Mouse (Mus musculus): ENCODE measurements around the gene Wdr90. TPM values are rescaled to one million over a fixed set of nuclear protein-coding genes. Genes with fewer than 3 reads are reported as not detected.
"Not testable (repeated sequence)": the region's sequence is repeated elsewhere in the genome, so short reads cannot be mapped to it uniquely, and the experiment has no call there.

The Wdr90 gene
- polyA plus RNA-seq, 1 experiment from 2014 or later = 30.0 TPM

DNA sequence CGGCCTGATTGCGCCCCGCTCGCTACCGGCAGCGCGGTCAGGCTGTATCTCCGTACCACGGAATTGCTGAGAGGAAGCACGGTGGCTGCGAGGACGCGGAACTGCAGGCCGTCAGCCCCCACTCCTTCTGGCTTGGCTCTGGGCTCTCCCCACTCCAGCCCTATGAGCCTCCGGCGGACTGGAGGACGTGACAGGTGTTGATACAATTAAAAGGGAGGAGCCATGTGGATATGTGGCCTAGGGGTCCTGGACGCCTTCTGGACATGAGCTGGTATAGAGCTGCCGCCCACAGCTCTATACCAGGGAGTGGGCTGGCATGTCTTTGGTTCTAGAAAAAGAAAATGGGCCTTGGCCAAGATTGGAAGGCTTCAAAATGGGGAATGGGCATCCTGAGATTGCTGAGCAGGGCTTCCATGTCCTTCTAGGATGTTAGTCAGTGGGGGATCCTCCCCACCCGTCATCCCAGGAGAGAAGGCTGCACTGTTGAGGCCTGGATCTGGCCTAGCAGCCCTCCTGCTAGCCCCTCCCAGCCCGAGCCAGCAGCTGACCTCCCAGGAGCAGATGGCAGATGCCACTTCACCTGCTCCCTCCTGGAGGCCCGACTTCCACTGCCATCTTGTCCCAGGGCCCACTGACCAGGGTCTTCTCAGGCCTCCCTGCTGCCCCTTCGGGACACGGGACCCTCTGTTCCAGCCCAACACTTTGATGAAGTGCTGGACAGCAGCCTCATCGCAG is 51.5 kb downstream of the Wdr90 start:
- H3K4me3 ChIP-seq = peak overlapping the region; percentile 71
- H3K9me3 ChIP-seq = no peaks in the 10 kb centered on the region
- peak overlapping the region; percentile 77 for H3K9ac ChIP-seq
- WGBS = 11% methylated on average over 25 of the region's 25 CpGs
- H3K36me3 ChIP-seq = no peaks in the 10 kb centered on the region
- peak overlapping the region; percentile 97 for H3K4me2 ChIP-seq
- peaks cover 21% of the 10 kb centered on the region for H3K4me1 ChIP-seq
- no peak for ATAC-seq (ENCODE audit: insufficient number of reproducible peaks, insufficient read depth, low FRiP score, low TSS enrichment, low read depth)
- H3K27me3 ChIP-seq = peaks cover 58% of the 10 kb centered on the region
- no peak overlapping the region for H3K27ac ChIP-seq

DNA sequence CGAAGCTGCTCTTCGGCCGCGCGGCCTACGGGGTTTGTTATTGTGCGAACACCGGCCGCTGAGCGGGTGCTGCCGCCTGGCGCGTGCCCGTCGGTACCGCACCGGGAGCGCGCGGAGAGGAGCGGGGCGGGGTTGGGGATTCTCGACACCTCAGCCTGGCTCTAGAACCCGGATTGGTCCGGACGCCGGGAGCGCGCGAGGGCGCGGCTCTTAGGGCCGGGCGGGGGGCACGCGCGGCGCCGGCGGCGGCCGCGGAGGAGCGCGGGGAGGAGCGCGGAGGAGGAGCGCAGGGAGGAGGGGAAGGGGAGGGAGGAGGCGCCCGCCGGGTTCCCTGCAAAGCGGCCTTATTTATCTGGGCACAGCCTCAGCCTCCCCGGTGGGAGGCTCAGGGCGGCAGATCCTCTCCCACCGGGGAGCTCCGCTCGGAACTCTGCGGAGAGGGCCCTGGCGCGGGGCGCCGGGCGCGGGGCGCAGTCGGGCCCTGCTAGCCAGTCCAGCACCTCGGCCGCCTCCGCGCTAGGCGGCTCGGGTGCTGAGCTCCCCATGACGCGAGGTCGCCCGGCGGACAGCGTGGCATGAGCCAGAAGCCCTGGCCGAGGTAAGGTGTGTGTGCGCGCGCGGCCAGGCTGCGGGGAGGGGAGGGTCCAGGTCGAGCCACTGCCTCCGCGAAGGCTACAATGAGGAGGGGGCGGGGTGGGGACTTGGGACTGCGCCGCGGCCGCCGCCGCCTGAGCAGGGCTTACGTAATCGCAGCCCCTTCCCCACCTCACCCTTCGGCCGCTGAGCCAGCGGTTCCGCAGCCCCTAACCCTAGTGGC is 52.3 kb downstream of the Wdr90 start, which contains the start of gene Fbxl16:
Gene Fbxl16, plus strand, starts transcription at position 297 of the 817 bp plus-strand sequence.
- Histone ChIP-seq H3K9me3 (no peaks in the 10 kb centered on the region), H3K9ac (peak within 1 kb of the TSS; percentile 77), H3K36me3 (no peaks in the 10 kb centered on the region), H3K4me1 (peaks cover 21% of the 10 kb centered on the region), H3K27ac (peak within 1 kb of the TSS; percentile 39; the same call in 1 of the 2 replicates), H3K4me3 (peak within 1 kb of the TSS; percentile 71), H3K27me3 (peaks cover 59% of the 10 kb centered on the region), H3K4me2 (peak within 1 kb of the TSS; percentile 97)
- ATAC-seq (ENCODE audit: insufficient number of reproducible peaks, insufficient read depth, low FRiP score, low TSS enrichment, low read depth) = peak; percentile 75
- under 1% methylated on average over 93 of the region's 100 CpGs for WGBS

DNA sequence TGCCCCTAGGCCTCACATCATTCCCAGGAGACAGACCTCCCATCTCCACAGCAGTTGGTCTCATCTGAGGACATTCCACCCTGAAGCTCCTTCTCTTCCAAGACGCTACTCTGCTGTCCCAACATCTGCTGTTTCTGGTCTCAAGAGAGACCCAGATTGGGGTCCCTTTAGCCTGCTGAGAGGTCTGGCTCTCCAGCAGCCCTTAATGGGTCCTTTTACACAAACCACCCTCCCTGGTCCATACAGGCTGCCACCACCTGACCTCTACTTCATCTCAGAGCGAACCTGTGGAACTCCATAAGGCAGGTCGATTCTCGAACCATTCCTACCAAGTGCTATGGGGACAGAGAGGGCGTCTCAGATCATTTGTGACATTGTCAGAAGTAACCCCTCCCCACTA is 53.3 kb downstream of the Wdr90 start:
- Histone ChIP-seq H3K4me1 (peaks cover 16% of the 10 kb centered on the region), H3K4me3 (peak overlapping the region; percentile 71; the same call in 1 of the 2 replicates), H3K9me3 (no peaks in the 10 kb centered on the region), H3K9ac (no peak overlapping the region), H3K4me2 (peak overlapping the region; percentile 97), H3K27ac (no peak overlapping the region), H3K27me3 (peaks cover 60% of the 10 kb centered on the region), H3K36me3 (no peaks in the 10 kb centered on the region)
- 34% methylated on average over 5 of the region's 5 CpGs for WGBS
- ATAC-seq (ENCODE audit: insufficient number of reproducible peaks, insufficient read depth, low FRiP score, low TSS enrichment, low read depth) = no peak

DNA sequence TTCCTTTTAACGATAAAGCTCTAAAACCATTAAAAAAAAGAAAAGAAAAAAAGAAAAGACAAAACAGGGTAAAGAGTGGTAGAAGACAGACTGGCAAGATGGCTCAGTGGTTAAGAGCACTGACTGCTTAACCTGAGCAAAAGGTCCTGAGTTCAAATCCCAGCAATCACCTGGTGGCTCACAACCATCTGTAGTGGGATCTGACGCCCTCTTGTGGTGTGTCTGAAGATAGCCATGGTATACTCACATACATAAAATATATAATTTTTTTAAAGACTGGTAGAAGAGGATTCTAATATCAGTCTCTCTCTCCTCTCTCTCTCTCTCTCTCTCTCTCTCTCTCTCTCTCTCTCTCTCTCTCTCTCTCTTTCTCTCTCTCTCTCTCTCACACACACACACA is 53.8 kb downstream of the Wdr90 start:
- Histone ChIP-seq H3K4me1 (peaks cover 14% of the 10 kb centered on the region), H3K27me3 (peaks cover 60% of the 10 kb centered on the region)
- 52% methylated on average over 2 of the region's 2 CpGs for WGBS
- H3K27ac ChIP-seq; H3K4me3 ChIP-seq; H3K9me3 ChIP-seq; H3K36me3 ChIP-seq; H3K9ac ChIP-seq; ATAC-seq (ENCODE audit: insufficient number of reproducible peaks, insufficient read depth, low FRiP score, low TSS enrichment, low read depth); H3K4me2 ChIP-seq: not testable (repeated sequence)

DNA sequence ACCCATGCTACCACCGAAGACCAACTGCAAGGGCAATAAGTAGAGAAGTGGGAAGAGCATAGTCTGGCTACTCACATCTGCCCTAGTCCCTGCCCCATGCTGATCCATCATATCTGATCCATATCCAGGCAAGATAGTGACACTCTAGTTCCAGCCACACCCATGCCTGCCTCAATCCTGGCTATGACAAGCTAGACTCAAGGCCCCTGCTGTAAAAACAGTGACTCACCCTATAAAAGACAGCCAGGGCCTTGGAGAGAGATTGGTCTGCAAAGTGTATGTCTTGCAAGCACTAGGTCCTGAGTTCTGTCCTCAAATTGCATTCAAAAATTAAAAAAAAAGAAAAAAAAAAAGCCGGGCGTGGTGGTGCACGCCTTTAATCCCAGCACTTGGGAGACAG is 54.8 kb downstream of the Wdr90 start:
- Histone ChIP-seq H3K27me3 (peaks cover 58% of the 10 kb centered on the region), H3K9ac (no peak overlapping the region), H3K27ac (no peak overlapping the region), H3K4me2 (no peak overlapping the region), H3K4me3 (no peak overlapping the region), H3K4me1 (peaks cover 14% of the 10 kb centered on the region), H3K9me3 (no peaks in the 10 kb centered on the region), H3K36me3 (no peaks in the 10 kb centered on the region)
- WGBS = 84% methylated on average over 4 of the region's 4 CpGs
- no peak for ATAC-seq (ENCODE audit: insufficient number of reproducible peaks, insufficient read depth, low FRiP score, low TSS enrichment, low read depth)

DNA sequence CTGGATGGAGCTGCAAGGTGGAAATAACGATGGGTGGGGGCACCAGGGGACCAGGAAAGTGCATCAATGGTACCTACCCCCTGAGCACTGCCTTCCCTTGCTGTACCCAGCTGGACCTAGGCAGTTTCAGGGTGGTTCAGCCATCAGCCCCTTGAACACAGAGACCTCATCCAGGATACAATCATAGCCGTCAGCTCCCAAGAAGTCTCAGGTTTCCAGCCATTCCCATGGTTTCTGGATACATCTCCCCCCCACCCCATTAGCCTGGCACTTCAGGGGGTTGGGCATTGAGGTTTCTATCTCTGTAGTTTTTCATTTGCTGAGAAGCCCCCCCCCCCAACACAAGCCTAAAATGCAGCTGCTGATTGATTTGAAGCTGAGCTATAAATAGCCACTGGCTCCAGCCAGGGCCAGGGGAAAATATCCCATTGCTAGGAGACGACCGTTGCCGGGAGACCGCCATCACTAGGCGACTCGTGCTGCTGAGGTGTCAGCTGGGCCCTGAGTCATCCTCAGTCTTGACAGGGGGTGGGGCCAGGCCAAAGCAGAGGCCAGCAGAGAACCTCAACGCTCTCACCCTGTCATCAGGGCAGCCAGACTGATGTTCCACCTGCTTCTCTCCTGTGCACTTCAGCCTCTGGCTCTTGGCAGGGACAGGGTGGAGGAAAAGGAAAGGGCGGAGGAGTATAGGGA is 58.3 kb downstream of the Wdr90 start:
- 14% methylated on average over 10 of the region's 10 CpGs for WGBS
- Histone ChIP-seq H3K27me3 (peaks cover 30% of the 10 kb centered on the region), H3K4me1 (no peaks in the 10 kb centered on the region), H3K27ac (no peak overlapping the region), H3K9me3 (no peaks in the 10 kb centered on the region), H3K4me3 (no peak overlapping the region), H3K4me2 (no peak overlapping the region), H3K9ac (peak overlapping the region; percentile 40; the same call in 1 of the 2 replicates), H3K36me3 (no peaks in the 10 kb centered on the region)
- ATAC-seq (ENCODE audit: insufficient number of reproducible peaks, insufficient read depth, low FRiP score, low TSS enrichment, low read depth) = no peak

DNA sequence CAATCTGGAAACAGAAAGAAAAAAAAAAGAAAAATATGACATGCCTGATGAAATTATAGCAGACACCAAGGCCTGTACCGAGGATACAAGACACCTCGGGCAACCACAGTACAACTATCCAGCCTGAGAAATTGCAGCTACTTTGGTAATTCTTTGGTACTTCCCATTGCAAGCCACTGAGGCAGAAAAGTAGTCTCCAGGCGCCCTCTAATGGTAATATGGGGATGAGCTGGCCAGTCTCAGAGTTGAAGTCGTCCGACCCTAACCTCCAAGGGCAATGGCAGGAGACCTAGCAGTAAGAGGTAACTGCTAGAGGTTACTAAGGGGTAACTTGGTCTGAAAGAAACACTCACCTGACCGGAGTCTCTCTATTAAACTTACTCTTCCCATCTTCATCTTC is 60.3 kb downstream of the Wdr90 start:
- H3K36me3 ChIP-seq = no peaks in the 10 kb centered on the region
- ATAC-seq (ENCODE audit: insufficient number of reproducible peaks, insufficient read depth, low FRiP score, low TSS enrichment, low read depth) = no peak
- H3K9me3 ChIP-seq = no peaks in the 10 kb centered on the region
- no peak overlapping the region for H3K4me2 ChIP-seq
- no peak overlapping the region for H3K27ac ChIP-seq
- no peak overlapping the region for H3K4me3 ChIP-seq
- H3K4me1 ChIP-seq = peaks cover 13% of the 10 kb centered on the region
- H3K9ac ChIP-seq = no peak overlapping the region
- H3K27me3 ChIP-seq = peaks cover 27% of the 10 kb centered on the region
- 7% methylated on average over 6 of the region's 6 CpGs for WGBS

GRCm38 (mm10) chr17:25796951-25797369 is 64.3 kb downstream of the Wdr90 start, which contains the start of gene Metrn:
TSS of gene Metrn (minus strand) at chr17:25797136.
- under 1% methylated on average over 35 of the region's 35 CpGs for WGBS
- ATAC-seq (ENCODE audit: insufficient number of reproducible peaks, insufficient read depth, low FRiP score, low TSS enrichment, low read depth) = peak; percentile 79
- Histone ChIP-seq H3K36me3 (no peaks in the 10 kb centered on the region), H3K4me2 (peak within 1 kb of the TSS; percentile 98), H3K27ac (0 out of 2 replicates have a peak within 1 kb of the TSS, but pooled peaks have one; percentile 16), H3K9ac (peak within 1 kb of the TSS; percentile 76), H3K9me3 (no peaks in the 10 kb centered on the region), H3K4me3 (peak within 1 kb of the TSS; percentile 64), H3K4me1 (peaks cover 40% of the 10 kb centered on the region), H3K27me3 (peaks cover 6% of the 10 kb centered on the region)

GRCm38 (mm10) chr17:25796211-25796771 is 65.0 kb downstream of the Wdr90 start:
- Histone ChIP-seq H3K9ac (peak overlapping the region; percentile 76), H3K9me3 (no peaks in the 10 kb centered on the region), H3K27ac (0 out of 2 replicates have a peak overlapping the region, but pooled peaks have one; percentile 16), H3K4me1 (peaks cover 43% of the 10 kb centered on the region), H3K36me3 (no peaks in the 10 kb centered on the region), H3K27me3 (0 out of 2 replicates have a peak, but pooled peaks cover 2% of the 10 kb centered on the region), H3K4me3 (peak overlapping the region; percentile 64), H3K4me2 (peak overlapping the region; percentile 98)
- WGBS = under 1% methylated on average over 37 of the region's 37 CpGs
- no peak for ATAC-seq (ENCODE audit: insufficient number of reproducible peaks, insufficient read depth, low FRiP score, low TSS enrichment, low read depth)

DNA sequence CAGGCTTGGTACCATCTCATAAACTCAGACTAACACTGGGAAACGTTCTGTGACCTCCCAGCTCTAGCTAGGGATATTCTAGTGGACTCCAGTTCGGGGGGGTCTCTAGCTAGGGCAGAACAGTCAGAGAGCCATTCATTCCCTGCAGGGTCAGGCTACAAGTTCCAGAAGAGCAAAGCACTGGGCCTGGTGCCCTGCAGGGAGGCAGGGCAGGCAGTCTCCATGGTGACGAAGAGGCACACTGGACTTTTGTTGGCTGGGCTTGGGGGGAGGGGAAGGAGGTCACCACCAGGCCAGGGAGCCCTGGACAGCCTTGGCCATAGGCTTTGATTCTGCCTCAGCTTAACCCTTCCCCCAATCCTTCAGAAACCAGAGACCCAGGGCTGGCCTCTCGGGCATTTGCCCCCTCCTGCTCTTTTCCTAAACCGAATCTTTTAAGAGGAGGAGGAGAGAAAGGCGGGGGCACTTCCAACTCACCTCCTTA is 65.7 kb downstream of the Wdr90 start, which contains the start of gene AC134908.4:
Gene AC134908.4, minus strand, starts transcription at position 51 of the 484 bp plus-strand sequence.
- Histone ChIP-seq H3K27ac (0 out of 2 replicates have a peak within 1 kb of the TSS, but pooled peaks have one; percentile 16), H3K36me3 (no peaks in the 10 kb centered on the region), H3K4me2 (peak within 1 kb of the TSS; percentile 98), H3K4me1 (peaks cover 50% of the 10 kb centered on the region), H3K9me3 (no peaks in the 10 kb centered on the region), H3K4me3 (peak within 1 kb of the TSS; percentile 64), H3K27me3 (no peaks in the 10 kb centered on the region), H3K9ac (peak within 1 kb of the TSS; percentile 76)
- no peak for ATAC-seq (ENCODE audit: insufficient number of reproducible peaks, insufficient read depth, low FRiP score, low TSS enrichment, low read depth)
- 13% methylated on average over 6 of the region's 6 CpGs for WGBS
